Mouse (Mus musculus): ENCODE measurements around the gene Ccdc102a.
"Not testable (repeated sequence)": the region's sequence is repeated elsewhere in the genome, so short reads cannot be mapped to it uniquely, and the experiment has no call there.

Ccdc102a gene

GRCm38 (mm10) chr8:94875096-94875870, 42.6 kb downstream of the Ccdc102a start:
- DNase-seq (ENCODE audit: low read depth, low spot score) = no peak

GRCm38 (mm10) chr8:94874358-94874757, 43.5 kb downstream of the Ccdc102a start:
- DNase-seq (ENCODE audit: low read depth, low spot score) = peak; percentile 72

- DNase-seq (ENCODE audit: low read depth, low spot score) = no peak
Measured at GRCm38 (mm10) chr8:94872576-94872975, 45.3 kb downstream of the Ccdc102a start.

GRCm38 (mm10) chr8:94872156-94872555, 45.7 kb downstream of the Ccdc102a start:
- DNase-seq (ENCODE audit: low read depth, low spot score) = peak; percentile 27

GRCm38 (mm10) chr8:94871108-94871894, 46.6 kb downstream of the Ccdc102a start:
- DNase-seq (ENCODE audit: low read depth, low spot score) = peak; percentile 61

- DNase-seq (ENCODE audit: low read depth, low spot score) = no peak
Measured at GRCm38 (mm10) chr8:94870474-94871107, 47.3 kb downstream of the Ccdc102a start.

- no peak for DNase-seq (ENCODE audit: low read depth, low spot score)
Measured at GRCm38 (mm10) chr8:94870003-94870402, 47.9 kb downstream of the Ccdc102a start.

- DNase-seq (ENCODE audit: low read depth, low spot score) = no peak
Measured at GRCm38 (mm10) chr8:94869146-94869545, 48.8 kb downstream of the Ccdc102a start.

- no peak for DNase-seq (ENCODE audit: low read depth, low spot score)
Measured at GRCm38 (mm10) chr8:94866921-94867320, 51.0 kb downstream of the Ccdc102a start.

- DNase-seq (ENCODE audit: low read depth, low spot score) = no peak
Measured at GRCm38 (mm10) chr8:94865292-94865691, 52.6 kb downstream of the Ccdc102a start.

GRCm38 (mm10) chr8:94863897-94864673, 53.8 kb downstream of the Ccdc102a start:
- DNase-seq (ENCODE audit: low read depth, low spot score) = no peak

- DNase-seq (ENCODE audit: low read depth, low spot score) = no peak
Measured at GRCm38 (mm10) chr8:94862487-94863220, 55.2 kb downstream of the Ccdc102a start.

GRCm38 (mm10) chr8:94861352-94861910, 56.5 kb downstream of the Ccdc102a start:
- peak; percentile 71 for DNase-seq (ENCODE audit: low read depth, low spot score)

- DNase-seq (ENCODE audit: low read depth, low spot score) = peak; percentile 84
Measured at GRCm38 (mm10) chr8:94857346-94858173, 60.3 kb downstream of the Ccdc102a start, which contains the start of gene Polr2c. Gene Polr2c, plus strand, starts transcription at chr8:94857450.

GRCm38 (mm10) chr8:94857011-94857345, 60.9 kb downstream of the Ccdc102a start:
- DNase-seq (ENCODE audit: low read depth, low spot score) = no peak

GRCm38 (mm10) chr8:94854761-94855160, 63.1 kb downstream of the Ccdc102a start:
- not testable (repeated sequence) for DNase-seq (ENCODE audit: low read depth, low spot score)
